Mouse (Mus musculus): Measurements from ENCODE around the gene Gm20765.
"Not testable (repeated sequence)": the region's sequence is repeated elsewhere in the genome, so short reads cannot be mapped to it uniquely, and the experiment has no call there.

Gene Gm20765

DNA sequence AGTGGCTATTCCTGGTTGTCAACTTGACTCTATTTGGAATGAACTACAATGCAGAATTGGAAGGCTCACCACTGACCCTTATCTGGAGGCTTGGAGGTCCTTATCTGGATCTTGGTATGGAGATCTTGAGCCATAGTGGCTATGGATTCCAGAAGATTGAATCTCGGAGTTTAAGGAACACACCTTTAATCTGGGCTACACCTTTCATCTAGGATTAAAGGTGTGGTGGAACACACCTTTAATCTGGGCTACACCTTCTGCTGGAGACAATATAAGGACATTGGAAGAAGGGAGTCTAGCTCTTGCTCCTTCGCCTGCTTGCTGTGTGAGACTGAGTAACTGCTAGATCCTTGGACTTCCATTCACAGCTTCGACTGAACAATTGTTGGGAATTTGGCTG is at the start of gene Gm20765:
Gene Gm20765, plus strand, starts transcription at position 301 of the 400 bp plus-strand sequence.
- DNase-seq (ENCODE audit: low read depth, low spot score): not testable (repeated sequence)

DNA sequence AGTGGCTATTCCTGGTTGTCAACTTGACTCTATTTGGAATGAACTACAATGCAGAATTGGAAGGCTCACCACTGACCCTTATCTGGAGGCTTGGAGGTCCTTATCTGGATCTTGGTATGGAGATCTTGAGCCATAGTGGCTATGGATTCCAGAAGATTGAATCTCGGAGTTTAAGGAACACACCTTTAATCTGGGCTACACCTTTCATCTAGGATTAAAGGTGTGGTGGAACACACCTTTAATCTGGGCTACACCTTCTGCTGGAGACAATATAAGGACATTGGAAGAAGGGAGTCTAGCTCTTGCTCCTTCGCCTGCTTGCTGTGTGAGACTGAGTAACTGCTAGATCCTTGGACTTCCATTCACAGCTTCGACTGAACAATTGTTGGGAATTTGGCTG is 42.6 kb upstream of the Gm20765 start, which contains the start of gene Gm21293:
Gene Gm21293, plus strand, starts transcription at position 301 of the 400 bp plus-strand sequence.
- DNase-seq (ENCODE audit: low read depth, low spot score): not testable (repeated sequence)

DNA sequence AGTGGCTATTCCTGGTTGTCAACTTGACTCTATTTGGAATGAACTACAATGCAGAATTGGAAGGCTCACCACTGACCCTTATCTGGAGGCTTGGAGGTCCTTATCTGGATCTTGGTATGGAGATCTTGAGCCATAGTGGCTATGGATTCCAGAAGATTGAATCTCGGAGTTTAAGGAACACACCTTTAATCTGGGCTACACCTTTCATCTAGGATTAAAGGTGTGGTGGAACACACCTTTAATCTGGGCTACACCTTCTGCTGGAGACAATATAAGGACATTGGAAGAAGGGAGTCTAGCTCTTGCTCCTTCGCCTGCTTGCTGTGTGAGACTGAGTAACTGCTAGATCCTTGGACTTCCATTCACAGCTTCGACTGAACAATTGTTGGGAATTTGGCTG is 34.1 kb upstream of the Gm20765 start, which contains the start of gene Gm6763:
Gene Gm6763, plus strand, starts transcription at position 301 of the 400 bp plus-strand sequence.
- not testable (repeated sequence) for DNase-seq (ENCODE audit: low read depth, low spot score)

DNA sequence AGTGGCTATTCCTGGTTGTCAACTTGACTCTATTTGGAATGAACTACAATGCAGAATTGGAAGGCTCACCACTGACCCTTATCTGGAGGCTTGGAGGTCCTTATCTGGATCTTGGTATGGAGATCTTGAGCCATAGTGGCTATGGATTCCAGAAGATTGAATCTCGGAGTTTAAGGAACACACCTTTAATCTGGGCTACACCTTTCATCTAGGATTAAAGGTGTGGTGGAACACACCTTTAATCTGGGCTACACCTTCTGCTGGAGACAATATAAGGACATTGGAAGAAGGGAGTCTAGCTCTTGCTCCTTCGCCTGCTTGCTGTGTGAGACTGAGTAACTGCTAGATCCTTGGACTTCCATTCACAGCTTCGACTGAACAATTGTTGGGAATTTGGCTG is 25.6 kb upstream of the Gm20765 start, which contains the start of gene Gm8764:
Gene Gm8764, plus strand, starts transcription at position 301 of the 400 bp plus-strand sequence.
- not testable (repeated sequence) for DNase-seq (ENCODE audit: low read depth, low spot score)

DNA sequence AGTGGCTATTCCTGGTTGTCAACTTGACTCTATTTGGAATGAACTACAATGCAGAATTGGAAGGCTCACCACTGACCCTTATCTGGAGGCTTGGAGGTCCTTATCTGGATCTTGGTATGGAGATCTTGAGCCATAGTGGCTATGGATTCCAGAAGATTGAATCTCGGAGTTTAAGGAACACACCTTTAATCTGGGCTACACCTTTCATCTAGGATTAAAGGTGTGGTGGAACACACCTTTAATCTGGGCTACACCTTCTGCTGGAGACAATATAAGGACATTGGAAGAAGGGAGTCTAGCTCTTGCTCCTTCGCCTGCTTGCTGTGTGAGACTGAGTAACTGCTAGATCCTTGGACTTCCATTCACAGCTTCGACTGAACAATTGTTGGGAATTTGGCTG is 17.1 kb upstream of the Gm20765 start, which contains the start of gene Gm21304:
Gene Gm21304, plus strand, starts transcription at position 301 of the 400 bp plus-strand sequence.
- DNase-seq (ENCODE audit: low read depth, low spot score): not testable (repeated sequence)

DNA sequence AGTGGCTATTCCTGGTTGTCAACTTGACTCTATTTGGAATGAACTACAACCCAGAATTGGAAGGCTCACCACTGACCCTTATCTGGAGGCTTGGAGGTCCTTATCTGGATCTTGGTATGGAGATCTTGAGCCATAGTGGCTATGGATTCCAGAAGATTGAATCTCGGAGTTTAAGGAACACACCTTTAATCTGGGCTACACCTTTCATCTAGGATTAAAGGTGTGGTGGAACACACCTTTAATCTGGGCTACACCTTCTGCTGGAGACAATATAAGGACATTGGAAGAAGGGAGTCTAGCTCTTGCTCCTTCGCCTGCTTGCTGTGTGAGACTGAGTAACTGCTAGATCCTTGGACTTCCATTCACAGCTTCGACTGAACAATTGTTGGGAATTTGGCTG is 8.6 kb upstream of the Gm20765 start, which contains the start of gene Gm21312:
Gene Gm21312, plus strand, starts transcription at position 301 of the 400 bp plus-strand sequence.
- DNase-seq (ENCODE audit: low read depth, low spot score): not testable (repeated sequence)

DNA sequence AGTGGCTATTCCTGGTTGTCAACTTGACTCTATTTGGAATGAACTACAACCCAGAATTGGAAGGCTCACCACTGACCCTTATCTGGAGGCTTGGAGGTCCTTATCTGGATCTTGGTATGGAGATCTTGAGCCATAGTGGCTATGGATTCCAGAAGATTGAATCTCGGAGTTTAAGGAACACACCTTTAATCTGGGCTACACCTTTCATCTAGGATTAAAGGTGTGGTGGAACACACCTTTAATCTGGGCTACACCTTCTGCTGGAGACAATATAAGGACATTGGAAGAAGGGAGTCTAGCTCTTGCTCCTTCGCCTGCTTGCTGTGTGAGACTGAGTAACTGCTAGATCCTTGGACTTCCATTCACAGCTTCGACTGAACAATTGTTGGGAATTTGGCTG is 8.4 kb downstream of the Gm20765 start, which contains the start of gene Gm4340:
Gene Gm4340, plus strand, starts transcription at position 301 of the 400 bp plus-strand sequence.
- DNase-seq (ENCODE audit: low read depth, low spot score): not testable (repeated sequence)

DNA sequence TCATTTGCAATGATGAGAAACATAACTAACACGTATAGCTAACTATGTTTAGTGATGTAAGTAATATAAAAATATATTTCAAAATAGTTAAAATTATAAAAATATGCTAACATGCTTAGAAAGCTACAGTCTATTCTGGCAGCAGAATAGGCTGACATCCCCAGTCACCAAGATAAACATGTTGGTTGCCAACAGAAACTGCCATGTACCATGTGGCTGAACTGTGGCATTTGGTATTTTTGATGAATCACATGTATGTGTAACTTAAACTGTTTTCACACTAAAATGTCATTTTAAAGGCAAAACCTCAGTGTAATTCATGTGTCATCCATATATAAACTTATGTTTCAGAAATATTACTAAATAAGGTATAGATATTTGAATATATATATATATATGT is 24.3 kb downstream of the Gm20765 start:
- DNase-seq (ENCODE audit: low read depth, low spot score): no peak

DNA sequence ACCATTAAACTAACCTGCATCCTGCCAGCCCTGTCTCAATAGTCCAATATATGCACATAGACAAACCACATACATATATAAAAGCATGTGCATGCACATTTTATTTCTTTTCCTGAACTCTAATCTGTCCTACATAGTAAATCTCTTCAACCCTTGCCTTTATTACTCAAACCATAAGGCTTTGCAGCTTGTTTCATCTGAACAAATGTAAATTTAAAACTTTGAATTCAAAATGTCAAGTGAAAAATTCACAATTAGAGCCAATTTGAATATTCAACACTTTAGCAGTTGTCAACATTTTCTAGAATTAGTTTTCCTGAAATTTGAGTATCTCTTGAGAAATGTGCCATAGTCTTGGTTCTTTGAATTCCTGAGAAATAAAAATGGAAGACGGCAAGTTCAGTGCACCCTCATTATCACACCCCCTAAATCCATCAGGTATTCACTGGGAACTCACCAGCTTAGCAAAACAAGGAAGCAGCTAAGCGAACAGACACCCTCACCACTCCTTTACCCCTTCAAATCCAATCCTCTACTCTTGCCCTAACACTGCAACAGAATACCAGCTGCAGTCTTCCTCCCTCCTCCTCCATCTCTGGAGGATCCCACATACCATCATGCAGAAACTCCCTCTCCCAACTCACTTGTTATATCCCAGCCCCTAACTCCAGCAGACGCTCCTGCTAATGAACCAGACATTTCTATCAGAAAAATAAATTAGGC is 25.1 kb downstream of the Gm20765 start:
- DNase-seq (ENCODE audit: low read depth, low spot score): no peak

DNA sequence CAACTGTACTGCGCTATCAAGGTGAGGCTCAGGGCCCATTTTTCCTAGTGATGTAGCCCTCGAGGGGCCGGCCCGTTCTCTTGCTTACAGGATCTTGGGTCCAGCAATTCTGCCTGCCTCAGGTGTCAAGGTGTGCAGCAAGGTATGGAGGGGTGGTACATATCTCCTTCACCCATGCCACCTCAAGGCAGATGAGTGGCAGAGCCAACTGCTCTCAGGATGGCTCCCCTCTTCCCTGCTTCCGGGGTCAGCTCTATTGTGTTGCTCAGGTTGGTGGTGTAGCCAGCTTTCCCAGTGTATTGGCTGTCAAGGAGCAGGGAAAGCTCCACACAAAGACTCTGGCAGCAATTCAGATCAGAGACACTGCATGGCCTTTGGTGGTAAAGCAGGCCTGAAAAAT is 29.2 kb downstream of the Gm20765 start:
- no peak for DNase-seq (ENCODE audit: low read depth, low spot score)

DNA sequence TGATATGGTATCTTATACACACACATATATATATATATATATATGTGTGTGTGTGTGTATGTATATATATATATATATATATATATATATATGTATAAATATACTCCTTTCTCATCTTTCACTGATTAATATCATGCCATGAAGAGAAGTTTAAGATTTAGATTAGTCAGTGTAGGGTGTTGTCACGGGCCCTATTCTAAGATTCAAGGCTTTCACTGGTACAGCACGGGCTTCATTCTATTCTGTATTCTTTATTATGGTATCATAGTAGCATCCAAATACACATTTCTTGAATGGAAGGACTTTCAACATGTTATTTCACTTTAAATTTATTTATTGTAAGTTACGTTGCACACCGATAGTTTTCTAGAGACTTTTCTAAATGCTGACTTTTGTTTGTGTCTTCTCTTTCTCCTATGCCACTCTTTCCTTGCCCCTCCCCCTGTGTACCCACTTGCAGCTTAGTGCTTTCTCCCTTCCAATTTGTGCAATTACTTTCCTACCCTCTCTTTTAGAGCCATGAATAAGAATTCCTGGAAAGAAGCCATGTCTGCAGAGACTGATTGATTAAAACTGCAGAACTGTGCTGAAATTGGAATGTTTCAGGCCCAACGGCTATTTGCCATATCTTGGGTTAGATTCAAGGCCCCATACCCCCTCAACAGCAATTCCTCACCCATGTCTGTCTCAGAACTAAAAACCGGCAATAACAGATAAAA is 35.1 kb downstream of the Gm20765 start:
- no peak for DNase-seq (ENCODE audit: low read depth, low spot score)
